Mouse (Mus musculus) cerebellum, adult 2 months (tissue): ENCODE measurements around the gene Med27.

Experiments used
- CTCF ChIP-seq: fragments of 200-500 bp; IDR thresholded peaks from 2 replicates; pipeline ENCODE4 v1.5.1; 2011; ENCODE audit warnings: low read depth, mild to moderate bottlenecking, control low read depth, low read length, moderate library complexity, borderline replicate concordance; ENCODE audit not compliant: insufficient read depth
- POLR2A ChIP-seq: fragments of 200-500 bp; IDR thresholded peaks from 2 replicates; pipeline ENCODE4 v1.6.1; 2011; ENCODE audit warnings: low read length, control low read depth, borderline replicate concordance; ENCODE audit not compliant: insufficient read depth

DNA sequence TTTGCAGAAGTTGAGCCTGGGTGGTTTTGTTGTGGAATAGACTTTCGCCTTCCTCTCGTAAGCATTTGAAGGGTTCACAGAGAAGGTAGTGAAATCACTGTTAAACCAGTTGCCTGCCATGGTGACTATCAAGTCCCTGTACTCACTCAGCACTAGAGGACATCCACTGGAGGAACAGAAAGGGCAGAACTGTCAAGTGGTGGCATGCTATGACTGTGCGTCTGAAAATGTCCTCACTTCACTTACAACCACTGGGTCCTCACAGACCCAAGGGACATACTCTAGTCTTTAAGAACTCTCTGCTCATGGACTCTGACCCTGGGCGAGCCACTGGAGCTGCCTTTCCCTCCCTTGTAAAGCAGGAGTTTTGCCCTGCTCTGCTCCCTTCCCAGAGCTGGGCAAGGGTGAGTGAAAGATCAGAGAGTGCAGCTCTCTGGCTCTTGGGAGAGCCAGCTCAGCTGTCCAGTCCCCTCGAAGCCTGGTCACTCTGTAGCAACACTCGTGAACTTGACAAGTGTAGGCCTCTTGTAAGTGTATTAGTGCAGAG is 116.5 kb downstream of the Med27 start:
- TF ChIP-seq CTCF = no peak
- TF ChIP-seq POLR2A = no peak
